In the genomic region with DNA sequence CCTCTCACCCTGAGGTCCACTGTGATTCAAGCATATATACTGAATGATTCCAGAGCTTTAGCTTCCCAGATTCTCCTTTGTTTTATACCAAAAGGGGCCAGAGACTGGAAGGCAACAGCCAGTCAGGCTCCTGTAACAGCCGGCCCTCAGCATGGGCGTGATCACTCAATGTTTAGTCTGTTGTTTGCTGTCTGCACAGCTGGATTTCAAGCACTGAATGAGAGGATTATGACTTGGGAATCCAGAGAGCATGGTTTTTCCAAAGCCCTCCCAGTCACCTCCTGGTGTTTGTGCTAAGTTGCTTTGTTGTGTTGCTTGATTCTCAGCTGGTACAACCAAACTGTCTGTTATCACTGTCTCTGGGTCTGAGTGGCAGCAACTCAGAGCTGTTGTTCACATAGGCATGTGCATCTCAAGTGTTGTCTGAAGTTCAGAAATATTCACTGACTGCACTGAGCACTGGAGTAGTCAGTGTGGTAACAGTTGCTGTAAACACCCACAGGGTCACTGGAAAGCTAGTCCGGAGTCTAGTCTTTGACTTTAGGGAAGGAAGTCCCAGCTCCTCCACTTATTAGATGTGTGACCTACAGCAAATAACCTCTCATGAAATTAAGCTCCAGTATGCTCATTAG, we compare ENCODE assay signal across 26 mouse cellular contexts.
DNase-seq lines count a peak whose midpoint lies in the region; ATAC-seq and TF ChIP-seq lines count a peak whose summit lies in the region.
"Had no signal": no experiment of that assay in that cellular context is flagged by ENCODE, and none has a peak within 500 bp of the region (broad histone marks: within the 10 kb centered on the region; RNA-seq: fewer than 3 reads in every experiment).

No protein-coding gene starts in this region.

- 45% methylated on average over 3 of the region's 3 CpGs for WGBS in hindbrain, embryonic 11.5 days
- WGBS in hindbrain, postnatal 0 days = 51% methylated on average over 3 of the region's 3 CpGs
- WGBS in midbrain, embryonic 10.5 days = 26% methylated on average over 3 of the region's 3 CpGs
- WGBS in midbrain, embryonic 15.5 days = 19% methylated on average over 3 of the region's 3 CpGs
- 45% methylated on average over 3 of the region's 3 CpGs for WGBS in embryonic facial prominence, embryonic 10.5 days
- 49% methylated on average over 3 of the region's 3 CpGs for whole genome bisulfite sequencing in stomach, embryonic 16.5 days

- no peak overlapping the region for H3K4me3 ChIP-seq in hindbrain, embryonic 11.5 days (ENCODE audit: low read depth, low read length)
- no peak overlapping the region for H3K4me3 ChIP-seq in hindbrain, postnatal 0 days (ENCODE audit: low read length)
- no peak overlapping the region for H3K4me3 ChIP-seq in midbrain, embryonic 10.5 days
- H3K4me3 ChIP-seq in midbrain, embryonic 15.5 days = no peak overlapping the region
- H3K4me3 ChIP-seq in embryonic facial prominence, embryonic 10.5 days = no peak overlapping the region
- no peak overlapping the region for H3K4me3 ChIP-seq in stomach, embryonic 16.5 days (replicated peaks; ENCODE audit: low read length)
- H3K4me3 ChIP-seq: erythroblast, embryonic 14.5 days; gastrocnemius, adult 2 months; heart, embryonic 15.5 days; limb, embryonic 13.5 days; liver, embryonic 15.5 days; megakaryocyte, embryonic 14.5 days; neural tube, embryonic 12.5 days had no signal

- H3K9ac ChIP-seq in hindbrain, embryonic 11.5 days (ENCODE audit: low read depth, low read length) = no peak overlapping the region
- H3K9ac ChIP-seq in hindbrain, postnatal 0 days (replicated peaks; ENCODE audit: low read length) = no peak overlapping the region
- H3K9ac ChIP-seq in midbrain, embryonic 15.5 days = no peak overlapping the region
- no peak overlapping the region for H3K9ac ChIP-seq in stomach, embryonic 16.5 days (ENCODE audit: low read length)
- H3K9ac ChIP-seq: forebrain, postnatal 0 days; heart, embryonic 15.5 days; limb, embryonic 13.5 days; liver, embryonic 15.5 days; neural tube, embryonic 12.5 days had no signal

- no peak overlapping the region for H3K27ac ChIP-seq in hindbrain, embryonic 11.5 days (ENCODE audit: low read depth, low read length)
- H3K27ac ChIP-seq in hindbrain, postnatal 0 days = no peak overlapping the region
- H3K27ac ChIP-seq in midbrain, embryonic 10.5 days (replicated peaks) = 0 out of 2 replicates have a peak overlapping the region, but pooled peaks have one; percentile 25
- no peak overlapping the region for H3K27ac ChIP-seq in midbrain, embryonic 15.5 days
- peak overlapping the region; percentile 42; the same call in 1 of the 2 replicates for H3K27ac ChIP-seq in embryonic facial prominence, embryonic 10.5 days (replicated peaks)
- peak overlapping the region; percentile 7; the same call in 1 of the 2 replicates for H3K27ac ChIP-seq in stomach, embryonic 16.5 days (ENCODE audit: low read length)
- H3K27ac ChIP-seq: gastrocnemius, adult 2 months; heart, embryonic 15.5 days; limb, embryonic 13.5 days; liver, embryonic 15.5 days; neural tube, embryonic 12.5 days had no signal

- no peak for ATAC-seq in hindbrain, embryonic 11.5 days (ENCODE audit: low FRiP score)
- ATAC-seq in hindbrain, postnatal 0 days = no peak
- no peak for ATAC-seq in midbrain, embryonic 15.5 days (replicated peaks)
- no peak for ATAC-seq in stomach, embryonic 16.5 days (ENCODE audit: insufficient read depth, low FRiP score)
- ATAC-seq: forebrain, postnatal 0 days; hindbrain, embryonic 16.5 days had no signal

- H3K9me3 ChIP-seq in hindbrain, embryonic 11.5 days (ENCODE audit: control insufficient read depth, low read length) = no peaks in the 10 kb centered on the region
- no peaks in the 10 kb centered on the region for H3K9me3 ChIP-seq in hindbrain, postnatal 0 days (ENCODE audit: low read length)
- no peaks in the 10 kb centered on the region for H3K9me3 ChIP-seq in midbrain, embryonic 10.5 days (replicated peaks)
- H3K9me3 ChIP-seq in midbrain, embryonic 15.5 days = no peaks in the 10 kb centered on the region
- no peaks in the 10 kb centered on the region for H3K9me3 ChIP-seq in embryonic facial prominence, embryonic 10.5 days
- no peaks in the 10 kb centered on the region for H3K9me3 ChIP-seq in stomach, embryonic 16.5 days (replicated peaks; ENCODE audit: control insufficient read depth, low read length)
- H3K9me3 ChIP-seq: heart, embryonic 15.5 days; limb, embryonic 13.5 days; liver, embryonic 15.5 days; megakaryocyte, embryonic 14.5 days; neural tube, embryonic 12.5 days had no signal

- H3K27me3 ChIP-seq in hindbrain, embryonic 11.5 days (ENCODE audit: control insufficient read depth, insufficient read depth, low read length) = no peaks in the 10 kb centered on the region
- H3K27me3 ChIP-seq in hindbrain, postnatal 0 days (ENCODE audit: insufficient read depth, low read length) = no peaks in the 10 kb centered on the region
- 0 out of 2 replicates have a peak, but pooled peaks cover 6% of the 10 kb centered on the region for H3K27me3 ChIP-seq in midbrain, embryonic 10.5 days (ENCODE audit: low read depth, poor library complexity, severe bottlenecking)
- H3K27me3 ChIP-seq in midbrain, embryonic 15.5 days (replicated peaks) = no peaks in the 10 kb centered on the region
- H3K27me3 ChIP-seq in embryonic facial prominence, embryonic 10.5 days (replicated peaks; ENCODE audit: low read depth, poor library complexity, severe bottlenecking) = no peaks in the 10 kb centered on the region; the same call in 1 of the 2 replicates
- H3K27me3 ChIP-seq in stomach, embryonic 16.5 days (ENCODE audit: control insufficient read depth, insufficient read depth, low read length) = no peaks in the 10 kb centered on the region
- H3K27me3 ChIP-seq: heart, embryonic 15.5 days; limb, embryonic 13.5 days; liver, embryonic 15.5 days; megakaryocyte, embryonic 14.5 days; neural tube, embryonic 12.5 days had no signal

- no peaks in the 10 kb centered on the region for H3K36me3 ChIP-seq in hindbrain, embryonic 11.5 days (ENCODE audit: control insufficient read depth, insufficient read depth, low read length)
- no peaks in the 10 kb centered on the region for H3K36me3 ChIP-seq in hindbrain, postnatal 0 days (ENCODE audit: insufficient read depth, low read length)
- no peaks in the 10 kb centered on the region for H3K36me3 ChIP-seq in midbrain, embryonic 10.5 days
- no peaks in the 10 kb centered on the region for H3K36me3 ChIP-seq in midbrain, embryonic 15.5 days (replicated peaks)
- H3K36me3 ChIP-seq in embryonic facial prominence, embryonic 10.5 days (replicated peaks) = no peaks in the 10 kb centered on the region
- H3K36me3 ChIP-seq in stomach, embryonic 16.5 days (ENCODE audit: control insufficient read depth, insufficient read depth, low read length) = no peaks in the 10 kb centered on the region
- H3K36me3 ChIP-seq: heart, embryonic 15.5 days; limb, embryonic 13.5 days; liver, embryonic 15.5 days; neural tube, embryonic 12.5 days had no signal

- H3K4me2 ChIP-seq in hindbrain, embryonic 11.5 days (replicated peaks; ENCODE audit: low read depth, low read length) = no peak overlapping the region
- no peak overlapping the region for H3K4me2 ChIP-seq in hindbrain, postnatal 0 days (ENCODE audit: low read depth, low read length)
- H3K4me2 ChIP-seq in midbrain, embryonic 15.5 days = no peak overlapping the region
- H3K4me2 ChIP-seq in stomach, embryonic 16.5 days (ENCODE audit: low read depth, low read length) = no peak overlapping the region
- H3K4me2 ChIP-seq: heart, embryonic 15.5 days; limb, embryonic 13.5 days; liver, embryonic 15.5 days; neural tube, embryonic 12.5 days had no signal

- no peaks in the 10 kb centered on the region for H3K4me1 ChIP-seq in hindbrain, embryonic 11.5 days (replicated peaks; ENCODE audit: control insufficient read depth, insufficient read depth, low read length)
- H3K4me1 ChIP-seq in hindbrain, postnatal 0 days (ENCODE audit: insufficient read depth, low read length) = no peaks in the 10 kb centered on the region
- H3K4me1 ChIP-seq in midbrain, embryonic 10.5 days = peaks cover 10% of the 10 kb centered on the region
- H3K4me1 ChIP-seq in midbrain, embryonic 15.5 days = no peaks in the 10 kb centered on the region
- H3K4me1 ChIP-seq in embryonic facial prominence, embryonic 10.5 days = no peaks in the 10 kb centered on the region
- peaks cover 9% of the 10 kb centered on the region; the same call in 1 of the 2 replicates for H3K4me1 ChIP-seq in stomach, embryonic 16.5 days (ENCODE audit: control insufficient read depth, insufficient read depth, low read length)
- H3K4me1 ChIP-seq: heart, embryonic 15.5 days; liver, embryonic 15.5 days; neural tube, embryonic 12.5 days had no signal

- no peak for TF ChIP-seq CTCF in hindbrain, postnatal 0 days (IDR thresholded peaks at IDR 0.05; ENCODE audit: low read depth)

- DNase-seq in hindbrain, embryonic 11.5 days (ENCODE audit: low spot score) = peak; percentile 3
- DNase-seq in hindbrain, postnatal 0 days (ENCODE audit: low spot score) = no peak
- DNase-seq in midbrain, embryonic 10.5 days (ENCODE audit: low spot score) = peak; percentile 26
- no peak for DNase-seq in embryonic facial prominence, embryonic 10.5 days (ENCODE audit: low spot score)
- DNase-seq in cerebellum, postnatal 10 days = no peak
- DNase-seq in kidney, adult 9 months = no peak
- DNase-seq: adrenal gland, adult 8-10 months; B cell, adult 2 months; cerebellum, postnatal 36 days; forebrain, postnatal 0 days; gastrocnemius, adult 2 months; heart, postnatal 4 days; kidney, adult 18-20 months; kidney, postnatal 10 days; layer of hippocampus, postnatal 36 days; right cerebral cortex, adult 18-20 months; thymus, postnatal 36 days had no signal

Comparison
In these comparisons a context has a peak if more than half of its experiments do, and no peak if none do; other contexts are left out.
1. DNase-seq: peak in hindbrain, embryonic 11.5 days (single experiment) and midbrain, embryonic 10.5 days (single experiment); none in hindbrain, postnatal 0 days (single experiment), embryonic facial prominence, embryonic 10.5 days (single experiment), cerebellum, postnatal 10 days (0 of 2) and kidney, adult 9 months (single experiment).
2. H3K27ac ChIP-seq: peak in midbrain, embryonic 10.5 days (single experiment), embryonic facial prominence, embryonic 10.5 days (single experiment) and stomach, embryonic 16.5 days (single experiment); none in hindbrain, embryonic 11.5 days (single experiment), hindbrain, postnatal 0 days (single experiment) and midbrain, embryonic 15.5 days (single experiment).